Mouse (Mus musculus): Measurements from ENCODE around the gene St3gal4. TPM values are rescaled to one million over a fixed set of nuclear protein-coding genes. Genes with fewer than 3 reads are reported as not detected.

St3gal4 gene
- total and polyA plus RNA-seq, 3 experiments = 6.2 to 9.3 (median 8.8) TPM

GRCm38 (mm10) chr9:35038922-35039586 is 80.0 kb downstream of the St3gal4 start:
- no peak overlapping the region for H3K4me2 ChIP-seq (ENCODE audit: insufficient read depth, low read depth, poor library complexity, severe bottlenecking)
- no peaks in the 10 kb centered on the region for H3K27me3 ChIP-seq (replicated peaks)
- TF ChIP-seq JUN (IDR thresholded peaks at IDR 0.05; ENCODE audit: insufficient read depth, low read depth, low read length) = no peak
- TF ChIP-seq CTCF (conservative IDR thresholded peaks at IDR 0.05 in 1 of 2, IDR thresholded peaks at IDR 0.05 in 1 of 2; ENCODE audit: low read depth in 2 of 2, low read length in 2 of 2) = no peak
- TF ChIP-seq RCOR1 (conservative IDR thresholded peaks at IDR 0.05; ENCODE audit: low read depth, low read length) = no peak
- peaks cover 5% of the 10 kb centered on the region for H3K9me3 ChIP-seq (replicated peaks; ENCODE audit: low read length)
- no peak overlapping the region for H3K4me3 ChIP-seq (replicated peaks in 1 of 3; ENCODE audit: low read depth in 2 of 3, low read length in 2 of 3, poor library complexity in 1 of 3)
- H3K36me3 ChIP-seq (replicated peaks in 1 of 2; ENCODE audit: control insufficient read depth in 1 of 2, insufficient read depth in 1 of 2, low read length in 1 of 2) = no peaks in the 10 kb centered on the region
- H3K4me1 ChIP-seq (ENCODE audit: control insufficient read depth in 1 of 2, insufficient read depth in 2 of 2) = no peaks in the 10 kb centered on the region
- DNase-seq (ENCODE audit: extremely low read depth) = no peak
- dilution Hi-C loops (cut with MboI; ENCODE audit: extremely low pct_ligation_motif_present, extremely low pct_unique_long_range_greater_than_20kb, low sequenced_read_pairs) = no loop called here
- no peaks in the 10 kb centered on the region for H3K79me2 ChIP-seq (replicated peaks; ENCODE audit: control insufficient read depth, extremely low read depth, insufficient read depth, poor library complexity, severe bottlenecking)
- in situ Hi-C loops (cut with MboI; ENCODE audit: low pct_ligation_motif_present, low pct_unique_long_range_greater_than_20kb, low sequenced_read_pairs) = loop anchor here (25.0 kb wide), 1 partner anchor 498 kb away; no protein-coding TSS in a partner anchor
- no peak overlapping the region for H3K9ac ChIP-seq (ENCODE audit: insufficient read depth, low read depth)
- no peak overlapping the region for H3K27ac ChIP-seq (ENCODE audit: insufficient read depth, low read depth)

DNA sequence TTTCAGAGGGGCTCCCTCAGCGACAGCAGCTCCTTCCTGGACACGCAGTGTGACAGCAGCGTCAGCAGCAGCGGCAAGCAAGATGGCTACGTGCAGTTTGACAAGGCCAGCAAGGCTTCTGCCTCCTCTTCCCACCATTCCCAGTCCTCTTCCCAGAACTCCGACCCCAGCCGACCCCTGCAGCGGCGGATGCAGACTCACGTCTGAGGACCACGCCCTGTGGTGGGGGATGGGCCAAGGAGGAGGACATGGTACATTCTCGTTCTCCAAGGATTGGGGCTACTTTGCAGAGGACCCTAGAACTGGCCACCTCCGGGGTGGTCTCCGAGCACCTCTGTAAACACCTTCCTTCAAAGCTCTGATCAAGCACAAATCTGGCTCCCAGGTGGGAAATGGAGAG is 84.0 kb downstream of the St3gal4 start:
- Histone ChIP-seq H3K9me3 (replicated peaks; ENCODE audit: low read length) (peaks cover 5% of the 10 kb centered on the region), H3K4me3 (replicated peaks in 1 of 3; ENCODE audit: low read depth in 2 of 3, low read length in 2 of 3, poor library complexity in 1 of 3) (no peak overlapping the region), H3K4me1 (ENCODE audit: control insufficient read depth in 1 of 2, insufficient read depth in 2 of 2) (no peaks in the 10 kb centered on the region), H3K36me3 (replicated peaks in 1 of 2; ENCODE audit: control insufficient read depth in 1 of 2, insufficient read depth in 1 of 2, low read length in 1 of 2) (no peaks in the 10 kb centered on the region), H3K4me2 (ENCODE audit: insufficient read depth, low read depth, poor library complexity, severe bottlenecking) (no peak overlapping the region), H3K79me2 (replicated peaks; ENCODE audit: control insufficient read depth, extremely low read depth, insufficient read depth, poor library complexity, severe bottlenecking) (no peaks in the 10 kb centered on the region), H3K27ac (ENCODE audit: insufficient read depth, low read depth) (no peak overlapping the region), H3K9ac (ENCODE audit: insufficient read depth, low read depth) (no peak overlapping the region), H3K27me3 (replicated peaks) (no peaks in the 10 kb centered on the region)
- in situ Hi-C loops (cut with MboI; ENCODE audit: low pct_ligation_motif_present, low pct_unique_long_range_greater_than_20kb, low sequenced_read_pairs) = loop anchor here (25.0 kb wide), 1 partner anchor 502 kb away; no protein-coding TSS in a partner anchor
- DNase-seq (ENCODE audit: extremely low read depth) = no peak
- no peak for TF ChIP-seq ETS1 (conservative IDR thresholded peaks at IDR 0.05; ENCODE audit: low read depth, low read length)
- no peak for TF ChIP-seq TCF12 (IDR thresholded peaks at IDR 0.05; ENCODE audit: low read depth, low read length)
- no peak for TF ChIP-seq SMC3 (IDR thresholded peaks at IDR 0.05; ENCODE audit: low read depth, low read length)
- TF ChIP-seq CHD1 (IDR thresholded peaks at IDR 0.05; ENCODE audit: low read depth, low read length) = no peak
- no peak for TF ChIP-seq ZNF384 (IDR thresholded peaks at IDR 0.05; ENCODE audit: low read depth, low read length)
- no peak for TF ChIP-seq USF1 (IDR thresholded peaks at IDR 0.05; ENCODE audit: low read depth, low read length)
- TF ChIP-seq CHD2 (IDR thresholded peaks at IDR 0.05; ENCODE audit: low read length) = no peak
- TF ChIP-seq ZMIZ1 (IDR thresholded peaks at IDR 0.05; ENCODE audit: low read depth, low read length) = no peak
- TF ChIP-seq CTCF (conservative IDR thresholded peaks at IDR 0.05 in 1 of 2, IDR thresholded peaks at IDR 0.05 in 1 of 2; ENCODE audit: low read depth in 2 of 2, low read length in 2 of 2) = no peak
- no peak for TF ChIP-seq HCFC1 (IDR thresholded peaks at IDR 0.05; ENCODE audit: low read depth, low read length)
- TF ChIP-seq POLR2AphosphoS2 (IDR thresholded peaks at IDR 0.05; ENCODE audit: low read depth, low read length) = no peak
- no peak for TF ChIP-seq MXI1 (IDR thresholded peaks at IDR 0.05; ENCODE audit: low read depth, low read length)
- TF ChIP-seq EP300 (IDR thresholded peaks at IDR 0.05; ENCODE audit: low read length) = no peak
- no peak for TF ChIP-seq GABPA (IDR thresholded peaks at IDR 0.05; ENCODE audit: insufficient replicate concordance, low read depth, low read length)
- no peak for TF ChIP-seq POLR2A (IDR thresholded peaks at IDR 0.05; ENCODE audit: low read depth, low read length)
- TF ChIP-seq NRF1 (IDR thresholded peaks at IDR 0.05; ENCODE audit: low read depth, low read length) = no peak
- TF ChIP-seq E2F4 (IDR thresholded peaks at IDR 0.05; ENCODE audit: insufficient replicate concordance, low read depth, low read length) = no peak
- no peak for TF ChIP-seq JUND (conservative IDR thresholded peaks at IDR 0.05; ENCODE audit: low read depth, low read length)
- TF ChIP-seq KAT2A (IDR thresholded peaks at IDR 0.05; ENCODE audit: insufficient replicate concordance, low read length) = no peak
- no peak for TF ChIP-seq MYC (IDR thresholded peaks at IDR 0.05; ENCODE audit: low read depth, low read length)
- dilution Hi-C loops (cut with MboI; ENCODE audit: extremely low pct_ligation_motif_present, extremely low pct_unique_long_range_greater_than_20kb, low sequenced_read_pairs) = no loop called here
